In the genomic region with DNA sequence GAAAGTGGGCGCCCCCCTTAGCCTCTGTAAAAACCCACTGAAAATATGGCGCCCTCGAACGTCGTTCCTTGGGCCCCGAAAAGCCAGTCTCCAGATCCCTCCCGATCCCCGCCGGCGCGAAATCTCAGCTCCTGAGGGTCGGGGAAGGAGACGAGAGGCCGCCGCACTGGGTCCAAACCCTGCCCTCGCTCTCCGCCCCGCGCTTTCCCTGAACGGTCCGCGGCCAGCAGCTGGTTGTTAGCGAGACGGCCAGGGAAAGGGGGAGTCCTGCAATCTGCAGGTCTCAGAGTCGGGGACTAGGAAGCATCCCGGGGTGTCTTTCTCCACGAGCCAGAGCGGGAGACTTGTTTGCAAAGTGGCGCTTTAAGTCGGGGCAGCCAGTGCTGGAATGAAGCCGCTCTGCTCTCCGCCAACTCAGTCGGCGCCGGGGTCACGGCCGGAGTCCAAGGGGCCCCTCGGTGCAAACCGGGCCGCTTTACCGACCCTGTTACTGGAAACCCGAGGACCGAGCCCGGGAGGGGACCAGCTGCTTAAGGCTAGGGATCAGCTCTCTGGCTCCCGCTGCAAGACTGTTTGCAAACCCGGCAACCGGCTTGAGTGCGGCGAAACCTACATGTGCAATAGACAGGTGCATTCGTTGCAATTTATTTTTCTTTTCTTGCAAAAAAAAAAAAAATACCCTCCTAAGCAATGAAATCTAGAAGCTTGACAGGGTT, we compare ENCODE assay signal across 8 mouse cellular contexts.
A peak's percentile ranks its signal among the peaks of the same experiment; 100 is the strongest.
DNase-seq lines count a peak whose midpoint lies in the region; ATAC-seq and TF ChIP-seq lines count a peak whose summit lies in the region.

No protein-coding gene starts in this region.

- H3K4me2 ChIP-seq in forebrain, embryonic 16.5 days (ENCODE audit: low read length): peak overlapping the region; percentile 68
- peak overlapping the region; percentile 96 for H3K4me2 ChIP-seq in lung, postnatal 0 days (replicated peaks; ENCODE audit: low read depth, low read length)

- H3K36me3 ChIP-seq in forebrain, embryonic 16.5 days (ENCODE audit: control insufficient read depth, insufficient read depth): no peaks in the 10 kb centered on the region
- no peaks in the 10 kb centered on the region for H3K36me3 ChIP-seq in lung, postnatal 0 days (ENCODE audit: insufficient read depth, low read length)

- peak overlapping the region; percentile 82 for H3K9ac ChIP-seq in forebrain, embryonic 16.5 days (replicated peaks; ENCODE audit: low read depth, low read length)
- no peak overlapping the region; the same call in 1 of the 2 replicates for H3K9ac ChIP-seq in lung, postnatal 0 days (replicated peaks; ENCODE audit: low read depth)

- no peaks in the 10 kb centered on the region for H3K9me3 ChIP-seq in forebrain, embryonic 16.5 days (ENCODE audit: control insufficient read depth, low read length)
- H3K9me3 ChIP-seq in lung, postnatal 0 days (ENCODE audit: low read length): no peaks in the 10 kb centered on the region

- ATAC-seq in forebrain, embryonic 16.5 days: peak; percentile 23
- peak; percentile 29; the same call in 1 of the 2 replicates for ATAC-seq in lung, postnatal 0 days
- ATAC-seq in erythroid progenitor cell, adult 5-6 weeks (replicated peaks; ENCODE audit: low FRiP score, poor library complexity, severe bottlenecking): no peak

- H3K27me3 ChIP-seq in forebrain, embryonic 16.5 days (replicated peaks; ENCODE audit: control insufficient read depth, insufficient read depth, low read length): no peaks in the 10 kb centered on the region
- peaks cover 21% of the 10 kb centered on the region for H3K27me3 ChIP-seq in lung, postnatal 0 days (replicated peaks; ENCODE audit: insufficient read depth, low read length)

- DNase-seq in MN1 (ENCODE audit: low spot score): peak; percentile 37
- peak; percentile 10 for DNase-seq in c-Kit-positive CD71-negative TER-119-negative erythroid progenitor cells, embryonic 14.5 days (ENCODE audit: low read depth)
- peak; percentile 59 for DNase-seq in heart, postnatal 4 days
- DNase-seq in layer of hippocampus, postnatal 10 days (ENCODE audit: low spot score in 2 of 2): peak; percentile 52 to 54
- peak; percentile 21 for DNase-seq in lung, postnatal 0 days (ENCODE audit: low spot score)
- DNase-seq in right cerebral cortex, postnatal 14 days: peak; percentile 45

- H3K4me3 ChIP-seq in forebrain, embryonic 16.5 days (replicated peaks; ENCODE audit: low read length): peak overlapping the region; percentile 91
- peak overlapping the region; percentile 74 for H3K4me3 ChIP-seq in lung, postnatal 0 days (ENCODE audit: low read depth, low read length)

- WGBS in forebrain, embryonic 16.5 days: 1% methylated on average over 50 of the region's 50 CpGs
- WGBS in lung, postnatal 0 days: under 1% methylated on average over 50 of the region's 50 CpGs

- no peak for TF ChIP-seq CTCF in lung, postnatal 0 days (IDR thresholded peaks at IDR 0.05)

- peaks cover 11% of the 10 kb centered on the region for H3K4me1 ChIP-seq in forebrain, embryonic 16.5 days (replicated peaks; ENCODE audit: control insufficient read depth, insufficient read depth, low read length)
- H3K4me1 ChIP-seq in lung, postnatal 0 days (ENCODE audit: insufficient read depth, low read depth, low read length): peaks cover 7% of the 10 kb centered on the region; the same call in 1 of the 2 replicates

- TF ChIP-seq EP300 in lung, postnatal 0 days (IDR thresholded peaks at IDR 0.05): no peak

- peak overlapping the region; percentile 88 for H3K27ac ChIP-seq in forebrain, embryonic 16.5 days (ENCODE audit: low read length)
- no peak overlapping the region for H3K27ac ChIP-seq in lung, postnatal 0 days (ENCODE audit: low read length)
